Mouse (Mus musculus) mouse trophoblast stem cell (cell line): Measurements from ENCODE around the gene Golga4.

Experiments used
- in situ Hi-C, 2 experiments: fragments of 300-500 bp; cut with MseI, MboI; formaldehyde crosslinking; loops; 2 replicates in 1 of 2; 3 replicates in 1 of 2; pipeline ENCODE4 v1.15.1; 2025

Gene Golga4

DNA sequence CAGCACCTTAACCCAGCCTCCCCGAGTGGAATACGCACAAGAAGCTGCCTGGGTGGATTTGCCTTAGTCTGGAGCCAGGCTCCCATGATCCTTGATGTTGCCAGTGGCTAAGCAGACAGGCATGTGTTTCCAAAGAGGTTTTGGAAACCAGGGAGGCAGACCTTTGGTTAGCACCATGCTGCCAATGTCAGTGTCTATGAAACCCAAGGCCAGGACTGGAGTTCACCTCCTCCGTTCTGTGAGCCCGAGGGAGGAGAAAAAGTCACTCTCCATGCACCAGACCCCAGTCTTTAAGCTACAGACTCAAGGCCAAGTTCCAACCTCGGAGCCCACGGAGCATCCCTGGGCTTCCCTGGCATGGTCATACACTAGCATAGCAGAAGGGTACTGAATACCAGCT lies 115.6 kb downstream of the Golga4 start:
- in situ Hi-C loops, result no loop called here

DNA sequence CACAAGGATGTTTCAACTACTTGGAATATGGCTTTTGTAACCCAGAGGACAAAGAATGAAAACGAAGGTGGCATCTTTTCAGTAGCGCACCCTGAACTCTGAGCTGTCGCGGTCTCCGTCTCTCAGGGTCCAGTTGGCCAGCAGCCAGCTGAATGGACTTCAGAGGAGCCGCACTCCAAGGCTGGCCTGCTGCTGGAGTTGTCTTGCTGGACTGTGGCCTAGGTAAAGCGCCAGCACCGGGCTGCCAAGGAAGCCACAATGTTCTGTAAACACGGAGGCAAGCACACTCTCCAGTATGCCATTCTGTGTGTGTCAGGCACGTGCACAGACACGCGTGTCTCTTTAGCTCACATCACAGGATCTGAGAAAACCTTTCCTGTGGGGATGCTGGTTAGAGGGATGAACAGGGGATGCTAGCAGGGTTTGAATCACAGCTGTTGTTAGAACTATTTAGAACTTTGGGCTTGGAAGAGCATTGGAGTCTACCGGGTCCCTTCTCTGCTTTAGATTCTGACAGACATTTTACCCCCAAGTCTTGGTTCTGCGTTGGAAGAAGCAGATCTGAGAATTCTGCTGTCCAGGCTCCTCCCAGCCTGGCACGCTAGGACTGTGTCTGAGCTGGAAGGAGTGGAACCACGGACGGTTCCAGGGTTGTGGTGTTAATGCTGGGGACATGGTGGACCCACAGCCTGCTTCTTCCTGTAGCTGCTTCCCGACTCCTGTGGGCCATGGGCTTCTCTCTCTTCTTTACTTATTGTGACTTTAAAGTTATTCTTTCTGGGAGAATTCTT lies 116.5 kb downstream of the Golga4 start:
- in situ Hi-C loops, result no loop called here

DNA sequence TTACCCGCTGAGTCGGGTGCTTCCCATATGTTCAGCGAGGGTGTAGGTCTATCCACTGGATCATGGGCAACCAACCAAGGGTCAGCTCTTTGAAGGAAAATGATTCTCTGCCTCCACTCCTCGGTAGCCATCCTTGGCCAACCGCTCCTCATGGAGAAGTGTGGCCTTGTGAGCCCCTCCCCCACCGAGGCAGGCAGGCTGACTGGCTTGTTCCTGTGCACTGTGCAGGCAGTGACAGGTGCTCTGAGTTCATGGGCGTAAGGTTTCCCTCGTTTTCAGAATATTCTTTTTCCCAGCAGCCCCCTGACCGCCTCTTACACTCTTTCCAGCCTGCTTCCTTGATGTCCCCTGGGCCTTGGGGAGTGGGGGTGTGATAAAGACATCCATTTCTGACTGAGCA lies 117.4 kb downstream of the Golga4 start:
- in situ Hi-C loops, result no loop called here

DNA sequence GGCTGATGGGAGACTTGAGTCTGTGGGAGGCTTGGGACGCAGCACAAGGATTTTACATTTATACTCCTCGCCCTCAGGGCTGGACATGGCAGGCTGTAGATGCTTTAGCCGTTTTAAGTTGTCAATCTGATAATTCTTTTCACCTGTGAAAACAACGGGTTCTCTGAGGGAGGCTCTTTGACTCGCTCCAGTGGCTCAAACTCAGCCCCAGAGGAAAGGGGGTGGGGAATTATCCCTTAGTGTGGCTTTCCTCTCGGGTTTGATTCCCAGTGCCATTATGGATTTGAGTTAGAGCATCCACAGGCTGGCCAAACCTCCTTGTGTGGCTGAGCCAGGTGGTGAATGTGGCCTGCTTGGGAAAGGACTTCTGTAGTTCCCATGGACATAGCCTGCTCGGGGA lies 118.1 kb downstream of the Golga4 start:
- in situ Hi-C loops, result no loop called here

DNA sequence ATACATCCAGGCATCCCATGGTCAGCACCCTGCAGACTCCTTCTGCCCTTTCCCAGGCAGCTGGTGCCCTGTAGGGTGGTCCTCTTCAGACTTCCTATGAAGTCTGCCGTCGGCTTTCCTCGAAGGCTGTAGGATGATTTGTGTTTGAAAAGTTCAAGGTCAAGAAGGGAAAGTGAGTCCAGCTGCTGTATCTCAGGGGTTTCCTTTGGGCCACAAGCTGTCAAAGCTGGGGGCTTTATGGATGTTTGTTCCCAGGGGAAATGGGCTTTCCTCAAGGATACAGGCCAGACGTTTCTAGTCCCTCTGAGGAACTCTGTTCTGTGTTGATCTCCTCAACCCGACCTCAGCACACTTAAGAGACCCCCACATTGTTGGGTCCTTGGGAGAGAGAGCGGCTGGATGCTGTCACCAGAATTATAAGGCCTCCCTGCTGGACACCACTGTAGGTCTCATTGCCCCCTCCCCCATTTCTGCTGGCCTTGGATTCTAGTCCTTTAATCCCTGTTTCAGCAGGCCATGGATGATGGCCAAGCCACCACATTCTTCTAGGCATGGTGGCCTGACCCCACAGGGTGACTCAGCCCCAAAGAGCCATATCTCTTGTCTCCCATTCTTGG lies 123.8 kb downstream of the Golga4 start:
- in situ Hi-C loops, result no loop called here
